Mouse (Mus musculus): ENCODE data around the gene Slc9a6.

DNA sequence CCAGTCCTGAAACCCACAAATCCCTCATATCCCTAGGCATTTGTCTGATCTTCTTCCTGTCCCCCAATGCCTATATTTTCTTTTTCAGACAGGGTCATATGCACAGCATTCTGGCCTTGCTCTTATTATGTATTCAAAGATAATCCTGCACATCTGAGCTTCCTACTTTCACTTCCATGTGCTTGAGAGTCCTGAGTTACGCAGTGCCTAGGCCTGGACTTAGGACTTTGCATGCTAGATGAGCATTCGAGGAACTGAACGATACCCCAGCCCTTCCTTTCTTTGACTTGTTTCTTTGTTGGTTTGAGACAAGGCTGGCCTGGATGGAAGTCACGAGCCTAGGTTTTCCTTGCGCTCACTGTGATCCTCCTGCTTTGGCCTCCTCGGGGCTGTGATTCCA lies 83.0 kb downstream of the Slc9a6 start:
- TF ChIP-seq USF1 (IDR thresholded peaks at IDR 0.05; ENCODE audit: low read depth, low read length) (no peak), MAFK (IDR thresholded peaks at IDR 0.05; ENCODE audit: borderline replicate concordance, low read depth, low read length) (no peak), CTCF (IDR thresholded peaks at IDR 0.05 in 2 of 3, conservative IDR thresholded peaks at IDR 0.05 in 1 of 3; ENCODE audit: control insufficient read depth in 1 of 3, insufficient read depth in 1 of 3, low read depth in 2 of 3, low read length in 3 of 3, poor library complexity in 1 of 3, severe bottlenecking in 1 of 3) (no peak), POLR2A (IDR thresholded peaks at IDR 0.05; ENCODE audit: control insufficient read depth in 1 of 2, insufficient read depth in 1 of 2, low read depth in 1 of 2, low read length in 2 of 2, poor library complexity in 1 of 2) (no peak), MYB (IDR thresholded peaks at IDR 0.05; ENCODE audit: low read depth, low read length) (no peak), SIN3A (IDR thresholded peaks at IDR 0.05; ENCODE audit: low read length) (no peak), SMC3 (IDR thresholded peaks at IDR 0.05; ENCODE audit: low read depth, low read length) (no peak), POLR2AphosphoS5 (IDR thresholded peaks at IDR 0.05; ENCODE audit: borderline replicate concordance, low read depth, low read length) (no peak), MEF2A (IDR thresholded peaks at IDR 0.05; ENCODE audit: extremely low read depth, insufficient replicate concordance, low read depth, low read length, poor library complexity, severe bottlenecking) (no peak), MAX (IDR thresholded peaks at IDR 0.05; ENCODE audit: low read length) (no peak), ZNF384 (IDR thresholded peaks at IDR 0.05; ENCODE audit: low read depth, low read length) (no peak)
